Mouse (Mus musculus): ENCODE results near the gene Fkbp9.

DNA sequence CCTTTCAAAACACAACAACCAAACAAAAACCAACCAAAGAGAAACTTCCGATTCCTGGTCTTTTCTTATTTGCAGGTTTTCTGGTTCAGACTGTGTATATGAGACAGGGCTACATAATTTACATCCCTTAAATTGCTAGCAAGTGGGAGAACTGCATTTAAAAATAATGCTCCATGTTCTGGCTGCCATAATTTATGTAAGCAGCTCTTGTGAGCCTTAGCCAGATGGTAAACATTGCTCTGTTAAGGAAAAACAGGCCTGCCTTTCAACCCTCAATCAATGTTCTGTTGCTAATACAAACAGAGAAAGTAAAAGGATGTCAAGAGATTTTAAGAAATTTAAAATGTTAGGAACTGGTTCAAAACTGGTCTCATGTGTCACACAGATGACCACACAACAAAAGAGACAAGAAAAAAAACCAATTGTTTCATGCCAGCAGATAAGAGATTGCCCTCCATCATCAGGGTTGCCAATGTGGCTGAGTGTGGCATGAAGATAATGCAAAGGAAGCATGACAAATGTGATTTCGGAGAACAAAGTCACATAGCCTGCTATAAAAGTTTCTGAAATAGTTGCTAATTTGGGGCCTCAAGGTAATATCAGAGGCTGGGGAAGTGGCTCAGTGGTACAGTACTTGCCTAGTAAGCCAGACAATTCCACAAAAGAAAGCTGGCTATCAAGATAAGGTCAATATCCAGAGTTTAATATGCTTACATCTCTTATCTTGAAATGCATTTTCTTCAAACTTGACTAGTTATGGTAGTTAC, 81.4 kb downstream of the Fkbp9 start:
- TF ChIP-seq CTCF (IDR thresholded peaks at IDR 0.05): no peak
- no peak for TF ChIP-seq EP300 (IDR thresholded peaks at IDR 0.05)

All from lung, postnatal 0 days (tissue).